Mouse (Mus musculus): ENCODE measurements around the gene Gm49395.

Gm49395 gene

GRCm38 (mm10) chr13:114987161-114987560 lies 114.6 kb downstream of the Gm49395 start:
- no peak for DNase-seq (ENCODE audit: low spot score)

Measured in ovary, postnatal 10 days (tissue).